Mouse (Mus musculus): ENCODE results near the gene S1pr2.

DNA sequence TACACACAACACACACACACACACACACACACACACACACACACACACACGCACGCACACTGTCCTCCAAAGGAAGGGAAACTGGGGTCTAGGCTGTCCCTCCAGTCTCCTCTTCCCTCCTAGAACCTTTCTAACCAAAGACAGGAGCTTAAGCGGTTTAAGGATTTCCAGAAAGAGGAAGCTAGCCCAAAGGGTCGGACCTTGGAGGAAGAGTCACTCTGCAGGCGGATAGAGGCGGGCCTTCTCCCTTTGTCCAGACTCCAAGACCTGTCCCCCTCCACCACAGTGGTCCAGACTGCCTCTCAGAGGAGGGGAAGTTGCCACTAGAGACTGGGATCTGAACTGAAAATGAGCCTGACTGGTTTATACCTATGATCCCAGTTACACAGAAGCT, 2.9 kb downstream of the S1pr2 start:
- TF ChIP-seq GATA1 (IDR thresholded peaks at IDR 0.05; ENCODE audit: low read length) (no peak), TAL1 (IDR thresholded peaks at IDR 0.05; ENCODE audit: low read length) (no peak)

All from erythroblast, embryonic 14.5 days (primary cell).